Mouse (Mus musculus): ENCODE results near the gene Lmo1.
A peak's percentile ranks its signal among the peaks of the same experiment; 100 is the strongest.

Lmo1 gene

GRCm38 (mm10) chr7:109174949-109175669, at the start of gene Lmo1:
Gene Lmo1, minus strand, starts transcription at chr7:109175207.
- DNase-seq (ENCODE audit: extremely low spot score) = no peak

- DNase-seq (ENCODE audit: extremely low spot score) = no peak
These were observed 46.7 kb upstream of the Lmo1 start for GRCm38 (mm10) chr7:109221716-109222110.

DNA sequence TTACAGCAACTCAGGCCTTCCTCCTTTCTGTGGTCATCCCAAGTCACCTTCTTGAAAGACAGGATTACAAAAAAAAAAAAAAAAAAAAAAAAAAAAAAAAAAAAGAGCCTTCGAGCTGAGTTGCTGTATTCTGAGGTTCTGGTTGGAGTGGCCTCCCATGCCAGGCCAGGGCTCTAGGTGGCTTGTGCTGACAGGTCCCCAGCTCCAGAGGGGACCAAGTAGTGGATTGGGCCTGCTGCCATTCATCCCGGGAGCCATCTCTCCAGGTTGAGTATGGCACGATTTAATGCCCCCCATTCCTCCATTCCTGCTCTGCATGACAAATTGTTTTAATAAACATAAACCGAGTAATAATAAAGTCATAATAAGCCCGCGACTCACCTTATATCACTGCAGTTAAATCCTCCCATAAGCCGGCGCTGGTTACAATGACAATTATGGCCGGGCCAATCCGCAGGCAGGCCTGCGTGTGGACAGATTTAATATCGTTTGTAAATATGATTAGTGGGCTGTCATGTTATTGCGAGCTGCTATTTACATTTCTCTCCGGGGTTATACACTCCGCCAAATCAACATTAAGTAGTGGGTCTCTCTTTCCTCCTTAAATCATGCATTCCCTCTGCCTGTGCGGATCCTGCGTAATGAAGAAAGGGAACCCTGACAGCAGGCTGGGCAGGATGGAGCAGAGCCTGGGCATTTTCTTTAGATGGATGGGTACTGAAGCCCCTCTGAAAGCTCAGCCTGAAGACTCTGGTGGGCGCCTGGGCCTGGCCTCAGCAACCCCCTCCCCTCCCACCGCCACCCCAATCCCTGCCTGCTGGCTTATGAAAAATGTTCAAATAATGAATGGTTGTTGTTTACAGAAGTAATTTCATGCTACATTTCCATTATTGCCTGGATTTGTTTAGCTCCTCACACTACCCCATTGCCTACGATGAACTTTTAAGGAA, 46.0 kb upstream of the Lmo1 start:
- DNase-seq (ENCODE audit: extremely low spot score) = no peak

DNA sequence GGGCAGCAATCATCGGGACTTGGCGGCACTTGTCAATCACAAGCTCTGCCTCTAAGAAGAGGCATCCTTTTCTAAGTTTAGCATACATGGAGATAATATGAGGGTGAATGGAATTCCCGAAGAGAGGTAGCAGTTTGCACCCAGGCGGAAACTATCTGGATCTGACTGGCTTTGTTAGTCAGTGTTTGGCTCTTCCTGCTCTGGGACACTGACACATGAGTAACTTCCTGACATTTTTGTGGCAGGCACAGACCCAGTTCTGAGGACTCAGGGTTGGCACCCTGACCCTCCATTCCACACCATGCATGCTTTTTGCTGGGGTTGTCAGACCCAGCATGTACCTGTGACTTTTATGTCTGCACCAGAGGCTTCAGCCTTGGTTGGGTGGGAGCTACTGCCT, 45.0 kb upstream of the Lmo1 start:
- DNase-seq (ENCODE audit: extremely low spot score) = no peak

DNA sequence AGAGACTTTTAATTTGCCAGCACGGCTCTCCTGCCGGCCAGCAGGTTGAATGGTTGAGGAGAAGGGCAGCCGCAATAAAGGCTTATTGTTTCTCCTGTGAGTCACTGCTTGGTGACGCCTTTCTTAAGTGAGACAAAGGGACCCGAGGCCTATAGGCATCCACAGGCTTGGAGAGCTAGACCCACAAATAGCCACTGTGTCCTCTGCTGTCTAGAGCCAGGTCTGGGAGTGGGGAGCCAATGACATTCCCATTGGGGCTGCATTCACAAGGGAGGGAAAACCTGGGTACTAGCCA, 43.9 kb upstream of the Lmo1 start:
- no peak for DNase-seq (ENCODE audit: extremely low spot score)

GRCm38 (mm10) chr7:109218130-109218976, 43.3 kb upstream of the Lmo1 start:
- DNase-seq (ENCODE audit: extremely low spot score) = peak; percentile 73

DNA sequence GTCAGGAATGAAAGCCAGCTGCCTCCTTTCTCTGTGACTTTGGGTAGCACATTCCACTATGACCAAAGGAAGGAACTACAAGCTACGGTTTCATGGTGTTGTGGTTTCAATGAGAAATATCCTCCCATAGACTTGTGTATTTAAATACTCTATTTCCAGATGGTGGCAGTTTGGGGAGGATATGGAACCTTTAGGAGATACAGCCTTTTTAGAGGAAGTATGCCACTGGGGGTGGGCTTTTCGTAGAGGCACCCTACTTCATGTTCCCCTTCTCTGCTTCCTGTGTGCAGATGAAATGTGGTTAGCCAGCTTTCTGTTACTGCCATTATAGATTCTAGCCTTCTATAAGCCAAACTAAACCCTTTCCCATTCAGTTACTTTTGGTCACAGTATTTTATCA, 34.8 kb upstream of the Lmo1 start:
- DNase-seq (ENCODE audit: extremely low spot score) = no peak

GRCm38 (mm10) chr7:109207811-109208210, 32.8 kb upstream of the Lmo1 start:
- no peak for DNase-seq (ENCODE audit: extremely low spot score)

DNA sequence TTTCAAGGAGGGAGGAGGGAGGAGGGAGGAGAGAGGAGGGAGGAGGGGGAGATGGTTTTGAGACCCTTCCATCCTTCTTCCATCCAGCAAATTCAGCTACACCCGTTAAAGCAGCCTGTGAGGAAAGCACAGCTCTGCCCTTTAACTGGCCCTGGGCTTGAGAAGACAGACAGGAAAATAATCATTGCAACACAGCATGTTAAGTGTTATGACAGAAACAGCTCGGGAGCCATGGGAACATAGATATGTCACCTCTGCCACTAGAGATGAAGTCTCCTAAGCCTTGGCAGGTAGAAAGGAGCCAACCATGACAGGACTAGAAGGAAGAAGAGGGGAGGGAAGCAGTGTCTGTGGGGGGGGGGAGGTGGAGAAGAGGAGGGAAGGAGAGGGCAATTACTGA, 31.4 kb upstream of the Lmo1 start:
- no peak for DNase-seq (ENCODE audit: extremely low spot score)

GRCm38 (mm10) chr7:109203140-109203539, 28.1 kb upstream of the Lmo1 start:
- no peak for DNase-seq (ENCODE audit: extremely low spot score)

GRCm38 (mm10) chr7:109200559-109200958, 25.6 kb upstream of the Lmo1 start:
- no peak for DNase-seq (ENCODE audit: extremely low spot score)

GRCm38 (mm10) chr7:109197161-109197650, 22.2 kb upstream of the Lmo1 start:
- no peak for DNase-seq (ENCODE audit: extremely low spot score)

GRCm38 (mm10) chr7:109196399-109197082, 21.5 kb upstream of the Lmo1 start:
- peak; percentile 75 for DNase-seq (ENCODE audit: extremely low spot score)

DNA sequence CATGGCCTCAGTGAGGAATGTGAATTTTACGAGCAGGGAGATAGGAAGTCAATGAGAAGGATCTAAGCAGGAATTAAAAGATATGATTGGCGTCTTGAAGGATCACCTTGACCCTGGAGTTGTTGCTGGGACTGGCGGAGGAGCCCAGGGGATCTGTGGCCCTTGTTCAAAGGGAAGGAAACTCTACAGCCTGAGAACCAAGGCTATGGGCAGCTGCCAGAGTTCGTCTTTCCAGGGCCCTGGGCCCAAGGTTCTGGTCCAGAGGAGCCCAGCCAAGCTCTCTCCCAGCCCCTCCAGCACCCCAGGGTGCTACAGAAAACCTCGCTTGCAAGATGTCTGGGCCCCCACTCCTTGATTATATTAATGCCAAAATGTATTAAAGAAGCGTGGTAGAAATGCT, 21.0 kb upstream of the Lmo1 start:
- DNase-seq (ENCODE audit: extremely low spot score) = no peak

DNA sequence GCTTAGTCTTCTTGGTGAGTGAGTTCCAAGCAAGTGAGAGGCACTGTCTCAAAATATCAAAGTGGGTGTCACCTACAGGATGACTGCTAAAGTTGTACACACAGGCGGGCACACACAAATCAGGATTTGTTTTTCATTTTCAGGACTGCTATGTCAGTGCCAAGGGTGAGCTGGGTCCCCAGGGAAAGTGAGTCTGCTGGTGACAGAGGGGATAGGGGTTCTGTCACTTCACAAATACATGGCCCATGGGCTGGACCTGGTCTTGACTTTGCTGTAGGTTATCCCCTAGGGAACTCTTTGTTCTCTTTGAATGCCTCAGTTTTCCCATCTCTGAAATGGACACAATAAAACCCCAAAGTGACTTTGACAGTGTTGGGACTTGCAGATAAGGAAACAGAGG, 19.8 kb upstream of the Lmo1 start:
- DNase-seq (ENCODE audit: extremely low spot score) = no peak

DNA sequence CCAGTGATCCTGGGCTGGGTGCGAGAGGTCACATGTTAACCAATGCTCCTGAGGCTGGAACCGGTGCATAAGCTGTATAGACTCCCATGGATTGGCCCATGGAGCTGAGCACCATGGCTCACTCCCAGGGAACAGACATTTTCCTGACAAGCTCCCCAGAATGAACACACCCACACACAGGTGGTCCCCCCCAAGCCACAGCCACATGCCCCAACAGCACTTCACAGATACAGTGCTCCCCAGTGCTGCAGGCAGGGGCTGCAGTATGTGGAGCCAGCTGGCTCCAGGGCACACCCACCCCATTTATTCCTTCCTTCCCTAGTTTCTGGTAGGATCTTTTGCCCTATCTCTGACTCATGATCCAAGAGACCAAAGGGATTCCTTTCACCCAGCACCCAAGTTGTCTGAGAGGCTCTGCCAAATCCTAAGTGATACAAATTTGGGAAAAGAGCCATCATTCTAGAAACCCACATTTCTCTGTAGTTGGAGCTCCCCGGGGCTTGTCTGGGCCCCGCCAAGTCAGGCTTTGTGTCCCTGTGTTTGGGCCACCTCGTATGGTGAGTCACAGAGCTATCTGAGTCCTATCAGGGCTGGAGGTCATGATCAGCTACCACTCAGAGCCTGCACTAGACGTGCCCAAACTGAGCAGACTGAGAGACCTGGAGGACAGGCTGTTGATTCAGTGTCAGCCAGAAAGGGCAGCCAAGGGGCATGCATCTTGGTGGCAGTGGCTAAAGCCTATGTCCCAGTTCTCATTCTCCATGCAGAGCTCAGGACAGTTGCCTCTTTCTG, 12.4 kb upstream of the Lmo1 start:
- DNase-seq (ENCODE audit: extremely low spot score) = no peak

- no peak for DNase-seq (ENCODE audit: extremely low spot score)
These were observed 11.0 kb upstream of the Lmo1 start for GRCm38 (mm10) chr7:109185975-109186374.

DNA sequence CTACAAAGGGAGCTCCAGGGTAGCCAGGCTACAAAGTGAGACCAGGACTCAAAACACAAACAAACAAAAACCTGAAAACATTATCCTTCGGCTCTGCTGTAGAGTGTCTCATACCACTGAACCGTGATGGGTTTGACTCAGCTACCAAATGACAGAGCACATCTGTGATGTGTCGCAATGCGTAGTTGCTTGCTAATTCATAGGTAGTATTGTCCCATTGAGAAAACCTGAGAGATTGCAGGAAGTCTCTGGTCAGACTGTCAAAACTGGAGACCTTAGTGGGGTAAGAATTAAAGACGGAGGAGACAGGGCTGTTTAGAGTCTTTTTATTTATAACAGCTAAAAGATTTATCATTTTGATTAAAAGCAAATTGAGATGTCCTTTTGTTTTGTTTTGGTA, 10.6 kb upstream of the Lmo1 start:
- DNase-seq (ENCODE audit: extremely low spot score) = no peak

DNA sequence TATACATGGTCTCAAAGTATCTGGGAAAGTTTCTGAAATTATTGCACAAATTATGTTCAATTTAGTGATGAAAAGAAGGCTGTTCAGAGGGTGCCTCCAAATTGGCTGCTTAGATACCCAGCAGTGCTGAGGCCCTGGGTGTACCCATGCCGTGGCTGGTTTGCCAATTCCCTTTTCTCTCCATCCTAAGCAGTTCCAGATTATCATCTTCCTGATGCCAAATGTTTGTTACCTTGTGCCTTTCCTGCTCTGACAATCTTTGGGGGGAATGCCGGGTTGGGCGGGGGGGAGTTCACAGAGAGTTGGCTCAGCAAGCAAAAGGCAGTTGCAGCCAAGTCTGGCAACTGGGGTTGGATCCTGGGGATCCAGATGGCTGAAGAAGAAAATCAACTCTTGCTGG, 1.7 kb upstream of the Lmo1 start:
- no peak for DNase-seq (ENCODE audit: extremely low spot score)

Measured in embryo, embryonic 9.5 days (tissue).